Mouse (Mus musculus): ENCODE data around the gene Rpl15. TPM values are rescaled to one million over a fixed set of nuclear protein-coding genes. Genes with fewer than 3 reads are reported as not detected.
"Not testable (repeated sequence)": the region's sequence is repeated elsewhere in the genome, so short reads cannot be mapped to it uniquely, and the experiment has no call there.

Gene Rpl15
- polyA plus RNA-seq, 1 experiment from 2014 or later, result 273 TPM

- ChIA-PET CTCF (interaction anchor here (1.0 to 2.4 kb wide), 5 partner anchors 9 to 16 kb away, joined by 4 to 9 read pairs (median 4); no protein-coding TSS in a partner anchor), POLR2A (no interaction called here)
- TF ChIP-seq CTCF (IDR thresholded peaks at IDR 0.05), result no peak
- no peak for DNase-seq (ENCODE audit: low read depth, low spot score)
- no peaks in the 10 kb centered on the region for H3K27me3 ChIP-seq
- no peak for ATAC-seq
- in situ Hi-C loops (cut with MboI; ENCODE audit: low pct_unique_long_range_greater_than_20kb), result no loop called here
These were observed 20.9 kb upstream of the Rpl15 start for GRCm38 (mm10) chr14:18292111-18292510.

GRCm38 (mm10) chr14:18287391-18287790, 16.2 kb upstream of the Rpl15 start:
- TF ChIP-seq CTCF (IDR thresholded peaks at IDR 0.05), result no peak
- ATAC-seq (no peak), DNase-seq (ENCODE audit: low read depth, low spot score) (no peak)
- POLR2A ChIA-PET, result no interaction called here
- CTCF ChIA-PET, result interaction anchor here (0.8 kb wide), 1 partner anchor 24 kb away, joined by 3 read pairs; no protein-coding TSS in a partner anchor
- no peaks in the 10 kb centered on the region for H3K27me3 ChIP-seq
- in situ Hi-C loops (cut with MboI; ENCODE audit: low pct_unique_long_range_greater_than_20kb), result no loop called here

GRCm38 (mm10) chr14:18286441-18286840, 15.2 kb upstream of the Rpl15 start:
- no peak for DNase-seq (ENCODE audit: low read depth, low spot score)
- no peak for ATAC-seq
- no peaks in the 10 kb centered on the region for H3K27me3 ChIP-seq
- in situ Hi-C loops (cut with MboI; ENCODE audit: low pct_unique_long_range_greater_than_20kb), result no loop called here
- ChIA-PET POLR2A (no interaction called here), CTCF (interaction anchor here (1.9 kb wide), 1 partner anchor 14 kb away, joined by 4 read pairs; no protein-coding TSS in a partner anchor)
- TF ChIP-seq CTCF (IDR thresholded peaks at IDR 0.05), result no peak

GRCm38 (mm10) chr14:18285476-18285875, 14.3 kb upstream of the Rpl15 start:
- no peak for ATAC-seq
- ChIA-PET POLR2A (no interaction called here), CTCF (interaction anchor here (1.1 to 1.9 kb wide), 4 partner anchors 14 to 74 kb away, joined by 3 to 5 read pairs (median 4); partner anchors contain the start of gene Rpl15)
- in situ Hi-C loops (cut with MboI; ENCODE audit: low pct_unique_long_range_greater_than_20kb), result no loop called here
- DNase-seq (ENCODE audit: low read depth, low spot score), result no peak
- no peaks in the 10 kb centered on the region for H3K27me3 ChIP-seq
- TF ChIP-seq CTCF (IDR thresholded peaks at IDR 0.05), result no peak

GRCm38 (mm10) chr14:18284581-18284980, 13.4 kb upstream of the Rpl15 start:
- in situ Hi-C loops (cut with MboI; ENCODE audit: low pct_unique_long_range_greater_than_20kb), result loop anchor here (5.0 kb wide), 1 partner anchor 48 kb away; the partner anchor contains the start of gene Ube2e1
- ChIA-PET POLR2A (no interaction called here), CTCF (interaction anchor here (0.8 to 2.4 kb wide), 5 partner anchors 9 to 73 kb away, joined by 3 to 9 read pairs (median 4); partner anchors contain the start of gene Rpl15)
- H3K27me3 ChIP-seq, result no peaks in the 10 kb centered on the region
- peak; percentile 41 for TF ChIP-seq CTCF (IDR thresholded peaks at IDR 0.05)
- ATAC-seq (no peak), DNase-seq (ENCODE audit: low read depth, low spot score) (no peak)

GRCm38 (mm10) chr14:18280375-18280774, 9.2 kb upstream of the Rpl15 start:
- in situ Hi-C loops (cut with MboI; ENCODE audit: low pct_unique_long_range_greater_than_20kb), result loop anchor here (5.0 kb wide), 1 partner anchor 52 kb away; the partner anchor contains the start of gene Ube2e1
- DNase-seq (ENCODE audit: low read depth, low spot score) (no peak), ATAC-seq (peak; percentile 44)
- H3K27me3 ChIP-seq, result no peaks in the 10 kb centered on the region
- ChIA-PET CTCF (interaction anchor here (1.2 to 2.0 kb wide), 5 partner anchors 9 to 44 kb away, joined by 3 to 6 read pairs (median 3); partner anchors contain the start of gene Rpl15), POLR2A (no interaction called here)
- no peak for TF ChIP-seq CTCF (IDR thresholded peaks at IDR 0.05)

GRCm38 (mm10) chr14:18274526-18274925, 3.3 kb upstream of the Rpl15 start:
- in situ Hi-C loops (cut with MboI; ENCODE audit: low pct_unique_long_range_greater_than_20kb), result no loop called here
- ATAC-seq (no peak), DNase-seq (ENCODE audit: low read depth, low spot score) (no peak)
- TF ChIP-seq CTCF (IDR thresholded peaks at IDR 0.05), result no peak
- CTCF ChIA-PET, result interaction anchor here (0.8 kb wide), 1 partner anchor 29 kb away, joined by 3 read pairs; no protein-coding TSS in a partner anchor
- POLR2A ChIA-PET, result interaction anchor here (0.7 kb wide), 1 partner anchor 8 kb away, joined by 3 read pairs; no protein-coding TSS in a partner anchor
- no peaks in the 10 kb centered on the region for H3K27me3 ChIP-seq

GRCm38 (mm10) chr14:18271666-18272065, 475 bp upstream of the Rpl15 start:
- no peaks in the 10 kb centered on the region for H3K27me3 ChIP-seq
- DNase-seq (ENCODE audit: low read depth, low spot score) (no peak), ATAC-seq (no peak)
- ChIA-PET POLR2A (no interaction called here), CTCF (interaction anchor here (0.9 to 1.1 kb wide), 3 partner anchors 9 to 61 kb away, joined by 3 to 6 read pairs (median 5); no protein-coding TSS in a partner anchor)
- in situ Hi-C loops (cut with MboI; ENCODE audit: low pct_unique_long_range_greater_than_20kb), result no loop called here
- no peak for TF ChIP-seq CTCF (IDR thresholded peaks at IDR 0.05)

- POLR2A ChIA-PET, result interaction anchor here (1.0 to 1.1 kb wide), 2 partner anchors 13 to 59 kb away, joined by 3 to 5 read pairs; no protein-coding TSS in a partner anchor
- DNase-seq (ENCODE audit: low read depth, low spot score); in situ Hi-C loops (cut with MboI; ENCODE audit: low pct_unique_long_range_greater_than_20kb); H3K27me3 ChIP-seq; ATAC-seq; CTCF ChIA-PET: not testable (repeated sequence)
These were observed 1.2 kb downstream of the Rpl15 start for GRCm38 (mm10) chr14:18269947-18270528.

GRCm38 (mm10) chr14:18263427-18263826, 7.8 kb downstream of the Rpl15 start:
- H3K27me3 ChIP-seq, result no peaks in the 10 kb centered on the region
- ATAC-seq (no peak), DNase-seq (ENCODE audit: low read depth, low spot score) (no peak)
- in situ Hi-C loops (cut with MboI; ENCODE audit: low pct_unique_long_range_greater_than_20kb), result no loop called here
- TF ChIP-seq CTCF (IDR thresholded peaks at IDR 0.05), result no peak
- POLR2A ChIA-PET, result no interaction called here
- CTCF ChIA-PET, result no interaction called here

- in situ Hi-C loops (cut with MboI; ENCODE audit: low pct_unique_long_range_greater_than_20kb), result no loop called here
- ChIA-PET POLR2A (interaction anchor here (0.6 kb wide), 1 partner anchor 119 kb away, joined by 4 read pairs; no protein-coding TSS in a partner anchor), CTCF (interaction anchor here (1.1 to 2.1 kb wide), 3 partner anchors 11 to 58 kb away, joined by 3 to 6 read pairs (median 3); no protein-coding TSS in a partner anchor)
- DNase-seq (ENCODE audit: low read depth, low spot score) (no peak), ATAC-seq (no peak)
- H3K27me3 ChIP-seq, result no peaks in the 10 kb centered on the region
- no peak for TF ChIP-seq CTCF (IDR thresholded peaks at IDR 0.05)
These were observed 10.0 kb downstream of the Rpl15 start for GRCm38 (mm10) chr14:18261203-18261602.

All from Patski (cell line).